Mouse (Mus musculus) kidney, adult 8-10 months (tissue): ENCODE measurements around the gene Tctex1d1.

Experiments used
- DNase-seq, 2 experiments: peaks; one replicate each; pipeline ENCODE4 v3.0.0; 2022

Tctex1d1 gene

GRCm38 (mm10) chr4:102989391-102989790, 11.0 kb downstream of the Tctex1d1 start:
- DNase-seq = no peak

- no peak for DNase-seq
These were observed 11.6 kb downstream of the Tctex1d1 start for GRCm38 (mm10) chr4:102990016-102990415.

GRCm38 (mm10) chr4:102990595-102991340, 12.4 kb downstream of the Tctex1d1 start:
- DNase-seq = no peak

GRCm38 (mm10) chr4:102991685-102992084, 13.3 kb downstream of the Tctex1d1 start:
- no peak for DNase-seq

- no peak for DNase-seq
These were observed 26.3 kb downstream of the Tctex1d1 start for GRCm38 (mm10) chr4:103004681-103005080.

- DNase-seq = no peak
These were observed 27.0 kb downstream of the Tctex1d1 start for GRCm38 (mm10) chr4:103005190-103005945.

GRCm38 (mm10) chr4:103006266-103006665, 27.9 kb downstream of the Tctex1d1 start:
- no peak for DNase-seq

- no peak for DNase-seq
These were observed 28.6 kb downstream of the Tctex1d1 start for GRCm38 (mm10) chr4:103006943-103007418.

GRCm38 (mm10) chr4:103010734-103011133, 32.3 kb downstream of the Tctex1d1 start:
- DNase-seq = no peak

- DNase-seq = no peak
These were observed 33.4 kb downstream of the Tctex1d1 start for GRCm38 (mm10) chr4:103011823-103012222.

- DNase-seq = no peak
These were observed 35.1 kb downstream of the Tctex1d1 start for GRCm38 (mm10) chr4:103013490-103013889.

GRCm38 (mm10) chr4:103026621-103027020, 48.2 kb downstream of the Tctex1d1 start, which contains the start of gene Insl5:
Insl5 (minus strand) TSS chr4:103026842.
- no peak for DNase-seq

GRCm38 (mm10) chr4:103027745-103028144, 49.3 kb downstream of the Tctex1d1 start:
- DNase-seq = no peak

GRCm38 (mm10) chr4:103028177-103029088, 50.0 kb downstream of the Tctex1d1 start:
- DNase-seq = no peak

GRCm38 (mm10) chr4:103039103-103039837, 60.9 kb downstream of the Tctex1d1 start:
- DNase-seq = no peak

- DNase-seq = no peak
These were observed 61.4 kb downstream of the Tctex1d1 start for GRCm38 (mm10) chr4:103039838-103040191.

- no peak for DNase-seq
These were observed 64.6 kb downstream of the Tctex1d1 start for GRCm38 (mm10) chr4:103042997-103043396.

- no peak for DNase-seq
These were observed 69.6 kb downstream of the Tctex1d1 start for GRCm38 (mm10) chr4:103048046-103048445.
